Mouse (Mus musculus) lung, embryonic 14.5 days (tissue): ENCODE measurements around the gene Dnah6. TPM values are rescaled to one million over a fixed set of nuclear protein-coding genes. Genes with fewer than 3 reads are reported as not detected.

Source experiments
- ATAC-seq: fragments of 200-750 bp; cut with Nextera tagmentation; 2 replicates; pipeline ENCODE4 v1.8.0; 2017; ENCODE audit warnings: mild to moderate bottlenecking, moderate TSS enrichment, moderate library complexity; ENCODE audit not compliant: insufficient read depth
- DNase-seq: peaks from one replicate; pipeline ENCODE4 v3.0.0-alpha.2; 2015
- H3K27ac ChIP-seq: fragments of 300-500 bp; sonication (generic); 2 replicates; pipeline ENCODE4 v1.5.1; 2014; ENCODE audit warnings: low read depth, mild to moderate bottlenecking, moderate library complexity
- H3K27me3 ChIP-seq: fragments of 300-500 bp; sonication (generic); 2 replicates; pipeline ENCODE4 v1.6.1; 2014; ENCODE audit warnings: low read length, control low read depth; ENCODE audit not compliant: insufficient read depth
- H3K36me3 ChIP-seq: fragments of 300-500 bp; sonication (generic); 2 replicates; pipeline ENCODE4 v1.6.1; 2014; ENCODE audit warnings: control low read depth; ENCODE audit not compliant: insufficient read depth
- H3K4me1 ChIP-seq: fragments of 300-500 bp; sonication (generic); 2 replicates; pipeline ENCODE4 v1.6.1; 2014; ENCODE audit warnings: antibody characterized with exemption, control low read depth; ENCODE audit not compliant: insufficient read depth
- H3K4me2 ChIP-seq: fragments of 300-500 bp; sonication (generic); 2 replicates; pipeline ENCODE4 v1.6.1; 2014; ENCODE audit warnings: mild to moderate bottlenecking
- H3K4me3 ChIP-seq: fragments of 300-500 bp; sonication (generic); 2 replicates; pipeline ENCODE4 v1.5.1; 2014; ENCODE audit warnings: low read depth, low read length
- H3K9ac ChIP-seq: fragments of 300-500 bp; sonication (generic); 2 replicates; pipeline ENCODE4 v1.6.1; 2014
- H3K9me3 ChIP-seq: fragments of 300-500 bp; sonication (generic); 2 replicates; pipeline ENCODE4 v1.6.1; 2016; ENCODE audit warnings: low read depth, low read length, control low read depth
- CTCF ChIP-seq: IDR thresholded peaks from 2 replicates; pipeline ENCODE4 v1.5.1; 2016; ENCODE audit warnings: antibody characterized with exemption, low read depth
- WGBS: fragments of 180-500 bp; shearing (Covaris S2); extraction: QIAGEN DNeasy Blood & Tissue Kit; methylation state at CpG from one replicate; pipeline ENCODE4 v1.1.7; 2014; 5-methylcytosine and 5-hydroxymethylcytosine counted together
- polyA plus RNA-seq: library from polyadenylated mRNA; unstranded; fragments of >200 nt; fragmentation: Nextera tagmentation; extraction: Ambion mirVana; gene quantifications from 2 replicates; pipeline ENCODE4 v1.2.1, GENCODE M21; 2014

Gene Dnah6
- 0.14 and 0.24 TPM in 2 replicates for polyA plus RNA-seq

- peak; percentile 97 for ATAC-seq
- Histone ChIP-seq H3K4me1 (peaks cover 7% of the 10 kb centered on the region; the same call in 1 of the 2 replicates), H3K36me3 (no peaks in the 10 kb centered on the region), H3K9ac (peak within 1 kb of the TSS; percentile 40), H3K27ac (peak within 1 kb of the TSS; percentile 89), H3K4me3 (peak within 1 kb of the TSS; percentile 34), H3K4me2 (peak within 1 kb of the TSS; percentile 71), H3K9me3 (no peaks in the 10 kb centered on the region), H3K27me3 (no peaks in the 10 kb centered on the region)
- WGBS = 29% methylated on average over 25 of the region's 25 CpGs
- TF ChIP-seq CTCF = no peak
- peak; percentile 96 for DNase-seq
Measured at GRCm38 (mm10) chr6:73221189-73221957, at the start of gene Dnah6. TSS of gene Dnah6 (minus strand) at chr6:73221651.

DNA sequence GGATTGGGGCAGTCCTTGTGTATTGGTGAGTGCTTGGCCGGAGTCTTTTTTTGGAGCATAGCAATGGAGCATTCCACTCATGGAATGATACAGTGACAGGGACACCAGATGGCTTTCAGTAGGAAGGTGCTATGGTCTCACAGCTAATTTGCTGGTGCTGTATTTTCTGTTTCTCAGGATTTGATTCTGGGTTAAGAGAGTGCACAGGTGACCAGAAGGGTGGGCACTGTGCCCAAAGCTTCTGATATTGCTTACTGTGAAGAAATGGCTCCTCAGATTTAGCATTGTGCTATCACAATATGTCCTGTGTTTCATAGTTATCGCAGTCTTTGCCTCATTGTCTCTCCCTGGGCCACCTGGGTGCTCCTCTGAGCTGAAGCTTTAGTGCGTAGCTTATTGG is 47.9 kb upstream of the Dnah6 start:
- WGBS = 90% methylated on average over 3 of the region's 3 CpGs
- H3K27me3 ChIP-seq = no peaks in the 10 kb centered on the region
- DNase-seq (no peak), ATAC-seq (no peak)
- no peak overlapping the region for H3K27ac ChIP-seq
- H3K36me3 ChIP-seq = peaks cover 70% of the 10 kb centered on the region
- H3K4me2 ChIP-seq = no peak overlapping the region
- H3K9ac ChIP-seq = no peak overlapping the region
- no peaks in the 10 kb centered on the region for H3K4me1 ChIP-seq
- no peak for TF ChIP-seq CTCF
- no peak overlapping the region for H3K4me3 ChIP-seq
- no peaks in the 10 kb centered on the region for H3K9me3 ChIP-seq

GRCm38 (mm10) chr6:73267738-73268311 is 46.4 kb upstream of the Dnah6 start:
- H3K4me2 ChIP-seq = no peak overlapping the region
- H3K27me3 ChIP-seq = no peaks in the 10 kb centered on the region
- no peak overlapping the region for H3K9ac ChIP-seq
- H3K36me3 ChIP-seq = peaks cover 74% of the 10 kb centered on the region
- H3K4me1 ChIP-seq = no peaks in the 10 kb centered on the region
- H3K9me3 ChIP-seq = no peaks in the 10 kb centered on the region
- WGBS = 88% methylated on average over 8 of the region's 8 CpGs
- ATAC-seq (no peak), DNase-seq (no peak)
- H3K4me3 ChIP-seq = no peak overlapping the region
- no peak overlapping the region for H3K27ac ChIP-seq
- no peak for TF ChIP-seq CTCF

GRCm38 (mm10) chr6:73264801-73265200 is 43.4 kb upstream of the Dnah6 start:
- DNase-seq (no peak), ATAC-seq (no peak)
- TF ChIP-seq CTCF = no peak
- H3K27ac ChIP-seq = no peak overlapping the region
- H3K9ac ChIP-seq = no peak overlapping the region
- H3K4me3 ChIP-seq = no peak overlapping the region
- no peaks in the 10 kb centered on the region for H3K9me3 ChIP-seq
- no peaks in the 10 kb centered on the region for H3K27me3 ChIP-seq
- no peaks in the 10 kb centered on the region for H3K4me1 ChIP-seq
- H3K4me2 ChIP-seq = no peak overlapping the region
- 72% methylated on average over 2 of the region's 2 CpGs for WGBS
- H3K36me3 ChIP-seq = peaks cover 69% of the 10 kb centered on the region

DNA sequence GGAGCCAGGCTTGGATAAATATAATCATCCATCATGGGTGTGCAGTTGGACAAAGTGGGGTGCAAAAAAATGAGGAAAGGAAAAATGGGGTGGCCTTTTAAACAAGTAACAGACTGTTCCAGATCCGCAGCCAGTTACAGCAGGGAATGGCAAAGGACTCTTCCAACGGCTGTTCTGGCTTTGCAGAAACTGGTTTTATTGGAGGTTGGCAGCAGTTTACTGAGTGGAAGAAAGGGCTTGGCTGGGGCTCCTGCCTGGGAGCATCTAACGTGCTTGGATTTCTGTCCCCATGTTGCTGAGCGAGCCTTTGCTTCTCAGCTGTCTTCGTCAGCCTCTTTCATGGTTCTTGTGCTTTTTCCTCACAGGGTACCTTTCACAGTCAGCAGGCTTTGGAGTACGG is 38.7 kb upstream of the Dnah6 start:
- no peak for TF ChIP-seq CTCF
- Histone ChIP-seq H3K9me3 (no peaks in the 10 kb centered on the region), H3K4me1 (no peaks in the 10 kb centered on the region), H3K27me3 (no peaks in the 10 kb centered on the region), H3K9ac (no peak overlapping the region), H3K4me2 (no peak overlapping the region), H3K27ac (no peak overlapping the region), H3K4me3 (no peak overlapping the region), H3K36me3 (peaks cover 67% of the 10 kb centered on the region)
- 90% methylated on average over 6 of the region's 6 CpGs for WGBS
- ATAC-seq = no peak
- DNase-seq = no peak

DNA sequence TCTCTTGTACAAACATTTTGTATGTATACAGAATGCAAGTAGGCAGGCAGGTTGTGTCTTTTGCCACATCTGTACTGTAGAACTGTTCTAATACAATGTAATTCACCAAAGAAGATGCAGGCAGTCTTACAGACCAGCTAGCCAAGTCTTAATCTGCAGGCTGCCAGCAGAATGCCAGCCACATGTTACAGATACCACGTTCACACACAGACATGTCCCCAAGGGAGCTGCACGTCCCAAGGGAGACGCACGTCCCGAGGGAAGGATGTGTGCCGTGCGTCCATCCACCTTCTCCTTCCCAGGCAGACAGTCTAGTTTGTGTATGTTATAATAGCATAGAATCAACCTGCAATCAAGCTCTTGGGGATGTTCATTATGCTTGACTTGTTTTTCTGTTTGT is 35.6 kb upstream of the Dnah6 start:
- WGBS = 96% methylated on average over 7 of the region's 7 CpGs
- Histone ChIP-seq H3K36me3 (peaks cover 41% of the 10 kb centered on the region), H3K4me3 (no peak overlapping the region), H3K9ac (no peak overlapping the region), H3K9me3 (no peaks in the 10 kb centered on the region), H3K27ac (no peak overlapping the region), H3K4me1 (no peaks in the 10 kb centered on the region), H3K4me2 (no peak overlapping the region), H3K27me3 (no peaks in the 10 kb centered on the region)
- no peak for ATAC-seq
- DNase-seq = no peak
- TF ChIP-seq CTCF = no peak

- H3K4me2 ChIP-seq = no peak overlapping the region
- H3K4me1 ChIP-seq = peaks cover 4% of the 10 kb centered on the region
- ATAC-seq (peak; percentile 58; the same call in 1 of the 2 replicates), DNase-seq (peak; percentile 36)
- no peak overlapping the region for H3K9ac ChIP-seq
- H3K36me3 ChIP-seq = peaks cover 19% of the 10 kb centered on the region
- no peak overlapping the region for H3K4me3 ChIP-seq
- no peaks in the 10 kb centered on the region for H3K9me3 ChIP-seq
- no peak overlapping the region for H3K27ac ChIP-seq
- no peaks in the 10 kb centered on the region for H3K27me3 ChIP-seq
- WGBS = 66% methylated on average over 9 of the region's 9 CpGs
- TF ChIP-seq CTCF = no peak
Measured at GRCm38 (mm10) chr6:73254307-73255228, 33.1 kb upstream of the Dnah6 start.
